In the genomic region with DNA sequence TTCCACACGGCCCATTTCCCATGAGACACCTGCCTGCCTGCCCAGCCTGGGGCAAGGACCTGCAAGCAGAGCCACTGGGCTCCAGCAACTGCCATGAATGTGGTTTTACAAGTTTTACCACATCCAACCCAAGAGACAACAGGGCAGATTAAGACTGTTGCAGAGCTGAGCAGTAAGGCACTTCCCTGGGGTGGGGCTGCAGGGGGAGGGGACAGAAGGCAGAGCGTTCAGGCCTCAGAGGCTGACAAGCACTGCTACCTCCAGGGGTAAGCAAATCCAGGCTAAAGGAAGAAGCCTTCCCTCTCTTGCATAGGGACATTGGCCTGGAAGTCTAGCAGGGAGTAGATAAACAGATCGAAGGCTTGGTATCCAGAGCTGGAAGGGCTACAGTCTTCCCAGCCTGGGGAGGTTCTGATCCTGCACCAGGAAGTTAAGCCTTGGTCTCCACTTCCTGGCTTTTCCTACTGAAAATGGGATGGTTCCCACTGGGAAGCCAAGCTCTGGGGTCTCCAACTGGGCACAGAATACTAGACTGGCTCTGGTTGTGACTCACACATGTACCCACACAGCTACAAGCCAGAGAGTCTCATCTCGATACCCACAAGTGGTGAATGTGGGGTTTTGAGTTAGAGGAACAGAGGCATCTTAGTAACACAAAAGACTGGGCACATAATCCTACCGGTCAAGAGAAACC, we compare ENCODE assay signal across 8 mouse cellular contexts. TPM values are rescaled to one million over a fixed set of nuclear protein-coding genes. Genes with fewer than 3 reads are reported as not detected.
DNase-seq lines count a peak whose midpoint lies in the region; ATAC-seq and TF ChIP-seq lines count a peak whose summit lies in the region.

No protein-coding gene starts in this region.

- H3K27ac ChIP-seq in heart, embryonic 12.5 days (ENCODE audit: poor library complexity, severe bottlenecking): peak overlapping the region; percentile 99
- H3K27ac ChIP-seq in bone marrow macrophage, adult 2 months (ENCODE audit: insufficient read depth, low read depth, low read length): peak overlapping the region; percentile 90
- H3K27ac ChIP-seq in hindbrain, embryonic 10.5 days: peak overlapping the region; percentile 92
- peak overlapping the region; percentile 100 for H3K27ac ChIP-seq in liver, embryonic 11.5 days (ENCODE audit: low read depth, low read length)
- peak overlapping the region; percentile 98 for H3K27ac ChIP-seq in midbrain, postnatal 0 days (ENCODE audit: low read depth, low read length)

- H3K4me2 ChIP-seq in heart, embryonic 12.5 days: peak overlapping the region; percentile 84
- H3K4me2 ChIP-seq in liver, embryonic 11.5 days: peak overlapping the region; percentile 96
- peak overlapping the region; percentile 72 for H3K4me2 ChIP-seq in midbrain, postnatal 0 days (ENCODE audit: low read depth, low read length, poor library complexity, severe bottlenecking)

- peak overlapping the region; percentile 86 for H3K4me3 ChIP-seq in heart, embryonic 12.5 days
- H3K4me3 ChIP-seq in bone marrow macrophage, adult 2 months (ENCODE audit: insufficient read depth, low read length): peak overlapping the region; percentile 99
- H3K4me3 ChIP-seq in hindbrain, embryonic 10.5 days: peak overlapping the region; percentile 96
- H3K4me3 ChIP-seq in liver, embryonic 11.5 days (ENCODE audit: low read depth, low read length): peak overlapping the region; percentile 89
- H3K4me3 ChIP-seq in midbrain, postnatal 0 days (ENCODE audit: low read depth, low read length): peak overlapping the region; percentile 78

- H3K27me3 ChIP-seq in heart, embryonic 12.5 days (replicated peaks): no peaks in the 10 kb centered on the region
- no peaks in the 10 kb centered on the region for H3K27me3 ChIP-seq in hindbrain, embryonic 10.5 days (ENCODE audit: insufficient read depth, poor library complexity, severe bottlenecking)
- no peaks in the 10 kb centered on the region for H3K27me3 ChIP-seq in liver, embryonic 11.5 days (replicated peaks; ENCODE audit: control insufficient read depth, insufficient read depth, low read length)
- no peaks in the 10 kb centered on the region for H3K27me3 ChIP-seq in midbrain, postnatal 0 days (ENCODE audit: insufficient read depth, low read length)

- TF ChIP-seq CTCF in bone marrow macrophage, adult 2 months (IDR thresholded peaks at IDR 0.05; ENCODE audit: low read depth, low read length): no peak
- TF ChIP-seq CTCF in midbrain, postnatal 0 days (IDR thresholded peaks at IDR 0.05): no peak

- H3K36me3 ChIP-seq in heart, embryonic 12.5 days: peaks cover 28% of the 10 kb centered on the region
- H3K36me3 ChIP-seq in hindbrain, embryonic 10.5 days: peaks cover 32% of the 10 kb centered on the region
- peaks cover 13% of the 10 kb centered on the region for H3K36me3 ChIP-seq in liver, embryonic 11.5 days (ENCODE audit: control insufficient read depth, insufficient read depth, low read length)
- peaks cover 3% of the 10 kb centered on the region; the same call in 1 of the 2 replicates for H3K36me3 ChIP-seq in midbrain, postnatal 0 days (ENCODE audit: insufficient read depth, low read length)

- no peak for DNase-seq in heart, postnatal 25 days (ENCODE audit: low spot score)
- DNase-seq in hindbrain, embryonic 10.5 days (ENCODE audit: low spot score): peak; percentile 16
- DNase-seq in liver, embryonic 11.5 days (ENCODE audit: low spot score): peak; percentile 47
- no peak for DNase-seq in midbrain, postnatal 0 days (ENCODE audit: low spot score)
- peak; percentile 67 to 77 for DNase-seq in urinary bladder, postnatal 36 days (ENCODE audit: low spot score in 2 of 2)
- no peak for DNase-seq in Muller cell, postnatal 12 days (ENCODE audit: inconsistent ontology term)

- H3K9me3 ChIP-seq in heart, embryonic 12.5 days (replicated peaks): no peaks in the 10 kb centered on the region
- H3K9me3 ChIP-seq in hindbrain, embryonic 10.5 days: no peaks in the 10 kb centered on the region
- no peaks in the 10 kb centered on the region for H3K9me3 ChIP-seq in liver, embryonic 11.5 days (ENCODE audit: control insufficient read depth, low read length)
- H3K9me3 ChIP-seq in midbrain, postnatal 0 days (ENCODE audit: low read length): no peaks in the 10 kb centered on the region

- TF ChIP-seq POLR2A in bone marrow macrophage, adult 2 months (IDR thresholded peaks at IDR 0.05; ENCODE audit: borderline replicate concordance, low read depth, low read length): no peak

- ATAC-seq in heart, embryonic 12.5 days (ENCODE audit: insufficient number of reproducible peaks, low FRiP score): no peak
- ATAC-seq in liver, embryonic 11.5 days (replicated peaks; ENCODE audit: low FRiP score): peak; percentile 16; the same call in 1 of the 2 replicates
- ATAC-seq in midbrain, postnatal 0 days (ENCODE audit: low FRiP score): no peak

- intact Hi-C loops in heart, postnatal 25 days (cut with DNase I): loop anchor here (2.0 kb wide), 1 partner anchor 34 kb away; no protein-coding TSS in a partner anchor

- peak overlapping the region; percentile 84 for H3K9ac ChIP-seq in heart, embryonic 12.5 days
- peak overlapping the region; percentile 93 for H3K9ac ChIP-seq in liver, embryonic 11.5 days (ENCODE audit: low read depth, low read length)
- peak overlapping the region; percentile 89 for H3K9ac ChIP-seq in midbrain, postnatal 0 days (replicated peaks; ENCODE audit: low read length, poor library complexity, severe bottlenecking)

- H3K4me1 ChIP-seq in heart, embryonic 12.5 days (replicated peaks): peaks cover 44% of the 10 kb centered on the region
- peaks cover 24% of the 10 kb centered on the region for H3K4me1 ChIP-seq in bone marrow macrophage, adult 2 months (ENCODE audit: control insufficient read depth, insufficient read depth, low read length)
- peaks cover 37% of the 10 kb centered on the region for H3K4me1 ChIP-seq in hindbrain, embryonic 10.5 days (replicated peaks)
- H3K4me1 ChIP-seq in liver, embryonic 11.5 days (replicated peaks; ENCODE audit: control insufficient read depth, insufficient read depth, low read length): peaks cover 41% of the 10 kb centered on the region
- peaks cover 20% of the 10 kb centered on the region for H3K4me1 ChIP-seq in midbrain, postnatal 0 days (ENCODE audit: insufficient read depth, low read length)

- 21% methylated on average over 5 of the region's 5 CpGs for WGBS in heart, embryonic 12.5 days
- WGBS in hindbrain, embryonic 10.5 days: 45% methylated on average over 5 of the region's 5 CpGs
- 13% methylated on average over 5 of the region's 5 CpGs for WGBS in liver, embryonic 11.5 days
- WGBS in midbrain, postnatal 0 days: 35% methylated on average over 5 of the region's 5 CpGs

RNA-seq across cellular contexts. Expression of gene Ubald1, which starts 1.8 kb away (rescaled TPM):
- polyA plus RNA-seq in heart, embryonic 12.5 days (2016; fragmentation: Nextera tagmentation; extraction: Ambion mirVana): 26.8 and 27.1 TPM in 2 replicates
- total RNA-seq in heart, postnatal 25 days (2021): 10 to 100 TPM; 20.2 to 20.9 TPM
- 68.4 and 72.6 TPM in 2 replicates for polyA plus RNA-seq in bone marrow macrophage, adult 2 months (2012; ENCODE audit: insufficient read depth, insufficient read length, missing spikeins)
- polyA plus RNA-seq in hindbrain, embryonic 10.5 days (2016; fragmentation: Nextera tagmentation; extraction: Ambion mirVana): 33.1 and 41.3 TPM in 2 replicates
- polyA plus RNA-seq in liver, embryonic 11.5 days (2014; fragmentation: Nextera tagmentation; extraction: Ambion mirVana): 26.4 and 29.9 TPM in 2 replicates
- total RNA-seq in midbrain, postnatal 0 days (2014; rRNA removed): 30.3 and 35.0 TPM in 2 replicates
- polyA plus RNA-seq in midbrain, postnatal 0 days (2015; fragmentation: Nextera tagmentation; extraction: Ambion mirVana): 79.9 and 82.5 TPM in 2 replicates

RNA-seq across cellular contexts. Expression of gene Mgrn1, which starts 7.7 kb away (rescaled TPM):
- 114 and 116 TPM in 2 replicates for polyA plus RNA-seq in heart, embryonic 12.5 days (2016; fragmentation: Nextera tagmentation; extraction: Ambion mirVana)
- 100 to 1,000 TPM; 147 to 148 TPM for total RNA-seq in heart, postnatal 25 days (2021)
- polyA plus RNA-seq in bone marrow macrophage, adult 2 months (2012; ENCODE audit: insufficient read depth, insufficient read length, missing spikeins): 66.4 and 75.4 TPM in 2 replicates
- 71.6 and 80.8 TPM in 2 replicates for polyA plus RNA-seq in hindbrain, embryonic 10.5 days (2016; fragmentation: Nextera tagmentation; extraction: Ambion mirVana)
- 50.5 and 52.5 TPM in 2 replicates for polyA plus RNA-seq in liver, embryonic 11.5 days (2014; fragmentation: Nextera tagmentation; extraction: Ambion mirVana)
- 199 and 221 TPM in 2 replicates for total RNA-seq in midbrain, postnatal 0 days (2014; rRNA removed)
- 117 and 127 TPM in 2 replicates for polyA plus RNA-seq in midbrain, postnatal 0 days (2015; fragmentation: Nextera tagmentation; extraction: Ambion mirVana)

RNA-seq across cellular contexts. Expression of gene 4930562C15Rik, which starts 43.1 kb away (rescaled TPM):
- polyA plus RNA-seq in heart, embryonic 12.5 days (2016; fragmentation: Nextera tagmentation; extraction: Ambion mirVana): 0.11 and 0.57 TPM in 2 replicates
- not detected for total RNA-seq in heart, postnatal 25 days (2021)
- polyA plus RNA-seq in bone marrow macrophage, adult 2 months (2012; ENCODE audit: insufficient read depth, insufficient read length, missing spikeins): not detected in 2 replicates
- 0.51 and 0.55 TPM in 2 replicates for polyA plus RNA-seq in hindbrain, embryonic 10.5 days (2016; fragmentation: Nextera tagmentation; extraction: Ambion mirVana)
- polyA plus RNA-seq in liver, embryonic 11.5 days (2014; fragmentation: Nextera tagmentation; extraction: Ambion mirVana): 0.19 and 0.33 TPM in 2 replicates
- total RNA-seq in midbrain, postnatal 0 days (2014; rRNA removed): not detected in 2 replicates
- polyA plus RNA-seq in midbrain, postnatal 0 days (2015; fragmentation: Nextera tagmentation; extraction: Ambion mirVana): 0.47 TPM in 1 of 2 replicates, not detected in the other

Comparison
In these comparisons a context has a peak if more than half of its experiments do, and no peak if none do; other contexts are left out.
1. DNase-seq: peak in hindbrain, embryonic 10.5 days (single experiment), liver, embryonic 11.5 days (single experiment) and urinary bladder, postnatal 36 days (2 of 2); none in heart, postnatal 25 days (single experiment), midbrain, postnatal 0 days (single experiment) and Muller cell, postnatal 12 days (single experiment).
2. Peak in every context shown above with its lines, with median percentiles within 50 percentile points of each other: H3K27ac ChIP-seq, H3K4me2 ChIP-seq, H3K4me3 ChIP-seq and H3K9ac ChIP-seq.